Mouse (Mus musculus): ENCODE measurements at regions not wholly inside any gene's neighbourhood (a gene's known extent, or its start where the extent isn't known, plus 50 kb on each side); places are given as distances from the start of the nearest gene placed in this dataset.

DNA sequence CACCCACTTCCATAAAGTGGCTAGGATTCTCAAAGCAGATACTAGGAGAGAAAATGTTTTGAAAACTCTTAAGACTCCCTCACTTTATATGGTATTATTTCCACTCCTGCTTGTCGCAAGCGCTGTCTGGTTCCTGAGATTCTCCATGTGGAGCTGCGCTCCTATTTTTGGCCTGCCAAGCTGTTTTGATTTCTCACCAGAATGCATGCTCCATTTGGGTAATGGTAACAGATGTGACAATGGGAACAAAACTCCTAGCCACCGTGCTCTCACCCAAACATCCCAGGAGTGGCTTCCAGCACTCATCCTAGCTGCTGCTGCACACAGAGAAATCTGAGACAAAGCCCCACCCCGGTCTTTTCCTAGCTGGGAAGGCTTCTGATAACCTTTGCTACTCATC is 749.6 kb downstream of the Ntrk3 start:
- DNase-seq (ENCODE audit: low read depth, low spot score), result no peak

DNA sequence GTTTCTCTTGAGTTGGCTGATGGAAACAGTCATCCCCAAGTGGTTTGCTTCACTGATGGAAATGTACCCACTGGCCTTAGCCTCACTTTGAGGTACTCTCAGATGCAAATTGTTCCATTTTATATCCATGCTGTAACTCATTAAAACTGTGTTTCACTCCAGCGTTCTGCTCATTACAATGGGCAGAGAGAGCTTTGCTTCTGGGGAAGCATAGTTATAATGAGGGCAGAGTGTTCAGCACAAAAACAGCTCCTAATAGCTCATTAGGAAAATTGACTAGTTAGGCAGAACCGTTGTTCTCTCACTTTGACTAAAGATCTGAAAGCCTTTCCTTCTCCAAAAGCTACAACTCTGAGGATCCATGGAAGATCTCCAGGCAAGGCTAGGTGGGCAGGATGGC is 771.2 kb downstream of the Ntrk3 start:
- DNase-seq (ENCODE audit: low read depth, low spot score), result no peak

DNA sequence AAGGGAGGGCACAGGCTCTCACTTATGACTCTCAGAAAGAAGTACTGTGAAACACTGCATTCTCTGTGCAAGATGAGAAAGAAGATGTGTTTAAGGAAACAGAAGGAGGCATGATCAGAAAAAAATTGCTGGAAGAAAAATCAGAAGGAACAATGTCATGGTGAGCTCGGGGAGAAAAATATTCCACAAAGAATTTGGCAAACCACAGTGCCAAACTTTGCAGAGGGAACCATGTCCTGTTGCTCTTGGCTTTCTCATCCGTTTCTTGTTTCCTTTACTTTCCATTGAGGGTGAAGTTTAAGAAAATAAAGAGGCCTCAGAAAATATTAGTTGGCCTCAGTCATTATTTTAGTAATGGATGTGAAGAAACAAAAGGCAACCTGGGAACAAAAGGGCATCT is 804.4 kb downstream of the Ntrk3 start:
- no peak for DNase-seq (ENCODE audit: low read depth, low spot score)

DNA sequence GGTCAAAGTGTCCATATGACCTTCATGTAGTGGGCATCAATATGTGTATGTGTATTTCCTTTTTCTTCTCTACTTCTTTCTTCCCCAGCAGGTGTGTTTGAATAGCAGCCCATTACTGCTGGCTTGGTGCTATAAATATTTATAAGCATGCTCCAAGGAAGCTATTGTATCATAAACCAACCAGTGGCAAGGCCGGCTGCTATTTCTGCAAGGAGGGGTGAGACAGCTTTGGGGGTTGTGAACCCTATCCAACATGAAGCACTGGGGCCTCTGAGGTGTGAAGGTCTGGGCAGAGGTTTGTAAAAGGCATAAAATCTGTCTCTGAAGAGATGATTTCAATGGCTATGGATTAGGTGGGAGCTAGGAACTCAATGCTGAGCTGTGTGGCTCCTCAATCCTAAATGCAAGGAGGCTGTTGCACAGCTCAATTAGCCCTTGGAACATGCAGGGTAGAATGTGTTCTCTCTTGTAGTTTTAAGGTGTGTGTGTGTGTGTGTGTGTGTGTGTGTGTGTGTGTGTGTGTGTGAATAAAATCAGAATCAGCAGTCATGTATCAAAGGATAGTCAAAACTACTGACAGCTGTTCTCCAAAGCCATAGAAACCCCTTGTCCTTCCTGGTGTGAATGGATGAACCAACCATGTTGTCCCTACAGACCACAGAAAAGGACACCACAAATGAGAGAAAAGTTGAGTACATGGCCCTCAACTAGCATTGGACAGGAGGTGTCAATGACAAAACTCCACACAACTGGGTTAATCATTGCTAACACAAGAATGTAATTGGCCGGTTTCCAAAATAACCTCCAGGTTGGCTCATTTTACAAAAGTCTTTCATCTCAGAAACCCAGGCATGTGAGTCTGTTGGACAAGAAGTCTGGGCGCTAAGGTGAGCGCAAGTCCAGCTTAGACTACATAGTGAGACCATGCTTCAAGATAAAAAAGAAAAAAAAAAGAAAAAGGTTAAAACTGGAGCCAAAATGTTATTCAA is 809.0 kb downstream of the Ntrk3 start:
- DNase-seq (ENCODE audit: low read depth, low spot score), result no peak

DNA sequence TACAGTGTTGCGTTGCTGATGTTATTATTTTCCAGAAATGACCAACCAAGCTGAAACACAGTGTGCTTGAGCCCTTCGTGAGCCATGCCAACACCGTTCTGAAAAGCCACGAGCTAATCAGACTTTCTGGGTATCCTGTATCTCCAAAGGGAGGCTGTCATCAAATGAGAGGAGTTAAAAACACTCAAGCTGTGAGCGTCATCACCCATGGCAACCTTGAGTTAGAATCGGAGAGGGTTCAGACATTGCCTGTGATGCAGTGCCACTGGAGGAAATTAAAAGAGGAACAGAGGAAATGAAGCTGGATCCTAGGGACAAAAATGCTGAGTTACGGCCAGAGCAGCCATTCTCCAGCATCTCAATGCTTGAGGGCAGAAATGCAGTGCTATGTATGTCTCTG is 838.6 kb downstream of the Ntrk3 start:
- DNase-seq (ENCODE audit: low read depth, low spot score), result no peak

DNA sequence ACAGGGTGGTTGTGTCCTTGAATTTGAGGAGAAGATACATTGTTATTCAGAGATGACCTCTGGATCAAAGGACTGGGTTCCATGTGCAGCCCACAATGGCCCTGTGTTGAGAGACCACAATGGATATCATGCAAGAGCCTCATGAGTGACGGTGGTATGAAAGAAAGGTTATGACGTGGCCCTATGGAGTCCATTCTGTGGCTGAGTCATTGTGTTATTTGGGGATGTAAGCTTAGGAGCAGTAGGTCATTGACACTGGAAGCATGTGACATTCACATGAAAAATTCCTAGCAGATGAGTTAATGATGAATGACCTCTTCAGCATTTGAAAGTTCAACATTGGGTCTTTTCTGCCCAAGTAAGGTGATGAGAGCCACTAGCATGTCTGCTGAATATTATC is 849.3 kb downstream of the Ntrk3 start:
- no peak for DNase-seq (ENCODE audit: low read depth, low spot score)

DNA sequence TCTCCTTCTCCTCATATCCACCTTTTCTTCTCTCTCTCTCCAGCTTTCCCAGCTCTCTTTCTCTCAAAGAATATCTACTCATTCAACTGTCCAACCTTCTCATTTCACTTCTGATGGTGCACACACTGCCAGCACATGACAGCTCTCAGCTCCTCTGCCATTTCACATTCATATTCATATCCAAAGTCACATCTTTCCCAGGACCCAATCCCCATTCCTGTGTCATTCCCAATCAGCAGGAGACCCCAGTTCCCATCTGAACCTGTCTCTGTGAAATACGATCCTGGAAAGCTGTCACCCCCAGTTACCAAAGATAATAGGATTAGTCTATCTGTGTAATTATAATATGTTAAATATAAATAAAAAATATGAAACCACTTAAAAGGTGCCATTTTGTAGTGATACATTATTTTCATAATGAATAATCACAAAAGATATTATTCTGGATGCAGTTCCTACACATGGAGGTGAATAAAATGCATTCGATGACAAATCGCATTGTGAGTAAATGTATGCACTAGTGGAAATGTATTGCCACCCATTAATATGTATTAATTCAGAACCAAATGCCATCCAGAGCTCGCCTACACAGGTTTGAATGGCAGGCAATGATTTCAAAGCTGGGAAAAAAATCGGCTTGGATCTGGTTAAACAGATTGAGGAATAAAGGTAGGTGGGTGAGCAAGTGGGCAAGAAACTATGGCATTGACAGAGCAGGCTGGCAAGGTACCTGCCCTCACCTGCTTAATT is 855.0 kb downstream of the Ntrk3 start:
- DNase-seq (ENCODE audit: low read depth, low spot score), result no peak

DNA sequence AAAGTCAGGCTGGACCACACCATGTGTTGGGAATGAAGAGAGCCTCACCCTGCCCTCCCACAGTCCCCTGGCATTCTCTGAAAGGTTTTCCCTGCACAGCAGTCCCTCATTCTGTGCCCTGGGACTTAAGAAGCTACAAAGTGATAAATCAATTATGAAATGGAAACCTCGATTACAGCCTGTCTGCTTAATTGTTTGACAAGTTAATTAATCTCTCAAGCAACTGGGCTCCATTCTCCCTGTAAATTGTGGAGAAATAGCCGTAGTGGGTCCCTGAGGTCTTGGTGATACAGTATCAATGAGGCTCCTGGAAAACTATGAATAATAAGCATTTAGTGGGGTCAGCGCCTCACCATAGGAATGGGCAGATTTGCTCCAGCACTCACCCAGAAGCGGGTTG is 870.3 kb downstream of the Ntrk3 start:
- no peak for DNase-seq (ENCODE audit: low read depth, low spot score)

DNA sequence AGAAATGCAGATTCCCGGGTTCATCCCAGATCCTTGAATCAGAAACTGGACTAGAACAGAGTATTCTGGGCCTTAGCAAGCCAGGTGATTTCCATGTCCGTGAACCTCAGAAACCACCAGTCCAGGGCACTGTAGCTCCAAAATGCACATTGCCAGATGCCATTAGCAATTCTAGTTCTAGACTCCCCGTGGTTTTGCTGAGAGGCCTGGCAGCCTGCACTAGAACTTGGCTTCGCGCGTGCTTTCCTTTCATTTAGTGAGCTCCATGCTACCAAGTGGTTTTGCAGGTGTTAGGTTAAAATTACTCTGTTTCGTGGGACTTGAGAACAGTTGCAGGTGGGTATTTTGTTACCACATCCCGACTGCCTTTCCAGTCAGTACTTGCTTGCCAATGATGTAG is 876.0 kb downstream of the Ntrk3 start:
- no peak for DNase-seq (ENCODE audit: low read depth, low spot score)

DNA sequence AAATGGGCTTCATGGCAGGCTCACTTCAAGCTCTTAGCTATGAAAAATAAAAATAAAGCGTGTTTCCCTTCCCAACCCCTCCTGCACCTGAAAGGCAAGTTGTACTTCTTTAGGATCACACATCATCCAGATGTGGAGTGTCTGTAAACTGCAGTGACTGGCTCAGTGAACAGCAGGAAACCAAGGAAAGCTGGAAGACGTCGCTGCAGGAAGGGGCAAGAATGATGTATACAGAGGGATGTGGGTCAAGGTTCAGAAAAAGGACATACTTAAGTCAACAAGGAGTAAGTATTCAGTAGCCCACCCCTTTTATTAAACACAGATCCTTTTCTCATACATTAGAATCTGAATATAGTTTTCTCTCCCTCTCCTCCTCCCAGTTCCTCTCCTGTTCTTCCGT is 879.4 kb downstream of the Ntrk3 start:
- DNase-seq (ENCODE audit: low read depth, low spot score), result no peak

DNA sequence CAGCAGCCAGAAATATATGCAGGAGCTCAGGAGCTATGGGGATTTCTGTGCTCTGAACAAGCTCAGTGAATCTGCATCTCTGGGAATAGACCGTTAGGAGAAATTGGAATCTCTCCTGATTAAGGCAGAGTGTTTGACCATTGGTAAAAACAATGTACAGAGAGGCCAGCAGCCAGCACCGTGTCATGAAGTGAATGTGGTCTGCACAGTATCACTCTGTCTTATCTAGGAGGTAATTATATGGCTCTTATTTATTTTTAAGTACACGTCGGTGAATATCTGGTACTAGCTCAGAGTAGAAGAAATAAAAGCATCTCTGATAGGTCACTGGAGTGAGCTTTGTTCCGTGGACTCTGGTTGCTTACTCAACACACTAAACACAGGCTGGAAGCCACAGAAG is 879.8 kb downstream of the Ntrk3 start:
- no peak for DNase-seq (ENCODE audit: low read depth, low spot score)

DNA sequence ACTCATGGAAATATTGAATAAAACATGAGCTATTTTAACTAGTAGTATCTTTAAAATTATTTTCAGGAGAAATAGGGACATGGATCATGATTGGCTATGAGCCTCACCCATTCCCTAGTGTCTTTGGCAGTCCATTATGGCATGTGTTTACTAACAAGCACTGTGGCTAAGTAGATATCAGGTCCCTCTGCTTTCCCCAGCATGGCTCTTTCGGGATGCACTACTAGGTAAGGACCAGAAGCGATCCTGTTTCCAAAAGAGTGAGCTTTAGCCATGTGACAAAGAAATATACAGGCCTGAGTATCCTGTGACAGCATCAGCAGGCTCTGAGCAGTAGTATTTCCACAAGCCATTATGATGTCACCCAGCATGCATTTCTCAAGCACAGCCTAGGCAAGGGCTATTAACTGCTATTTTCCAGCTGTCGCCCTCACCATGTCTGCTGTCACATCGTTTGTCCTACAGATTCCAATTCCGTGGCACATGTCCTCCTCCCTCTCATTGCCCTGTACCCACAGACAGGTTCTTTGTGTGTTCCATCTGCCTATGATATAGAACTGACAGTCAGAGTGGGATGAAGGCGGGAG is 882.1 kb downstream of the Ntrk3 start:
- no peak for DNase-seq (ENCODE audit: low read depth, low spot score)

DNA sequence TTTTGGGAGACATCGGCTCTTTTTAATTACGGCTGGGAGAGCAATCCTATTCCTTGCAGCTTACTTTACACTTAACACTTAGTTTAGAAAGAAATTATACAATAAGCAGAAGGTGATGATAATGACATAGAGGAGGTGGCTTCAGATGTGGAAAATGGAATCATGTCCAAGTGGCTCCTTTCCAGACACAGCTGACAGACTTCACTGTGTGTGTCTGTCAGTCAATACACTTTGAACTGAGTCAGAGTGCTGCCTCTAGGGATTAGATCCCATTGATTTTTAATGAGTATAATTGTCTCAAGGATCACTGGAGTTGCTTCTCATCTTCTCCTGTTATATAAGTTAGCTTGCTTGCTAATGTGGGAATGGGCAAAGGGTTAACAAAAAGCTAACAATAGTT is 882.7 kb downstream of the Ntrk3 start:
- no peak for DNase-seq (ENCODE audit: low read depth, low spot score)

DNA sequence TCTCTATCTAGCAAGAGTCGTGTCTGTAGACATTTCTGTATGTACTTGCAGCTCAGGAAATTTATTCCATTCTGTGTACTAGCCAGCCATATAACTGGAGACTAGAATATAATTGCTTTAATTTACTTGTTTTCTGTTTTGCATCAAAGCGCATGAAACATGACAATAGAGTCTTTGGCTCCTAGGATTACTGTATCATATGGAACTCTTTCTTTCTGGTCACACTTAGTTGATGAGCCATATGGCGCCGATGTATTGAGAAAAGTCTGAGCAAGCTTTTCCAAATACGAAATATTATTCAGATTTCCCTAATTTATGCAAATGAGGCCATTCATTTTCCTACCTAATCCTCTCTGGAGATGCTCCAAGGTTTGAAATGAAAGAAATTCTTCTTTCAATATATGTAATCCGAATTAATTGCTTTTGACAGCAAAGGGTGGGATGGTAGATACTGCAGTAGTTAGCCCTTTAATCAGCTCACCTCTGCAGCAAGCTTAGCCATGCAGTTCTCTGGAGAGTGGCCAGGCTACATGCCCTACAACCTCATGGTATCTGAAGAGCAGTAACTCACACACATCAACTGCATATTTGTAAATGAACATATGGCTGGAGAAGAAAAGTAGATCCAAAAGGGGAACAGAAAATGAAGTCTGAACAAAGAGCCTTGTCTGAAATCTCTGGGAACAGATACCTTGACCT is 913.4 kb downstream of the Ntrk3 start:
- no peak for DNase-seq (ENCODE audit: low read depth, low spot score)

DNA sequence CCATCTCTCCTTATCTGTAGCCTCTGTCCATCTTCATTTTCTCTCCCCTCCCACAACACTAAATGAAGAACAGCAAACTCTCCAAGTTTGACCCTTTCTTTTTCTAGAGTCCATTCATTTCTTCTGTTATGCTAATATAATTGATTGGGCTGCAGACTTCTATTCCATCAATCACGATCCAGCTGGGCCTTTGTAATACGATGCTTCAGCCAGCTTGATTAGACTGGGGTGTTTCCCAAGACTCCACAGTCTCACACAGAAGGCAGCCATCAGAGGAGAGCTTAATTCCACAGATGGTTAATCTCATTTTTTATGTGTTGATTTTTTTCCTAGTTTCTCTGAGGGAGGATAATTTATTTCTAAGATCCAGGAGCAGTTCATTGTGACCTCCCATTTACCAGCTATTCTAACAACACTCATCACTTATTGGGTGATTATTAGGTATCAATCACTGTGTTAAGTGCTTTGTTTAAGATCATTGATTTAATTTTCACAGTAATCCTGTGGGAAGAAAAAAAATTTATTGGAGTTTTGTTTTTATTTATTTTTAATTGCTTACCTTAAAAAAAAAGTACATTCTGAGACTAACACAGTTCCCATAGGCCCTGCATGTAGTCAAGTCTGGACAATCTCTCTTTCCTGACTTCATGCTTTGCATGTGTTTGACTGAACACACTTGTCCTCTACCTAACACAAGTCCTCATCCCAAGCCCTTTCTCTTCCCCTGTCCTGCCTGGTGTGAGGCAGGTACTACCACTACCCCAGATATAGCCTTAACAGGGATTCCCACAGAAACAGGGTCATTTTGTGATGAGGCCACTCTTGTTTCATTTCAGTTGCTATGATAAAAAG is 925.5 kb downstream of the Ntrk3 start:
- DNase-seq (ENCODE audit: low read depth, low spot score), result peak; percentile 78

DNA sequence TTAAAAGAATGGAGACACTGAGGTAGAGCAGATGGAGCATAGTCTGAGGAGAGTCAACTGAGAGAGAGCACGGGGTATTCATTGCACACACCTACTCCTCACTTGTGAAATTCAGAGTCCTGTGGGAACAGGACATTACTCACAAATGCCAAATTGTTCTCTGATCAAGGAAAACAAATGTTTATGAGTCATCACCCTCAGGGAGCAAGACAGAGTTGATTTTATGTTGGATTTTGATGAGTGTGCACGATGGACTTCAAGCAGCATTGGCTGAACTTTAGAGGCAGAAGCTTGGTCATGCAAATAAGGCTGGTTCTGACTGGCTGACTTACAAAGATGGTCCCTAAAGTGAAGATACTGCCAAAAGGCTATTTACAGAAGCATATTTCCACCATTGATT is 951.0 kb downstream of the Ntrk3 start:
- no peak for DNase-seq (ENCODE audit: low read depth, low spot score)

DNA sequence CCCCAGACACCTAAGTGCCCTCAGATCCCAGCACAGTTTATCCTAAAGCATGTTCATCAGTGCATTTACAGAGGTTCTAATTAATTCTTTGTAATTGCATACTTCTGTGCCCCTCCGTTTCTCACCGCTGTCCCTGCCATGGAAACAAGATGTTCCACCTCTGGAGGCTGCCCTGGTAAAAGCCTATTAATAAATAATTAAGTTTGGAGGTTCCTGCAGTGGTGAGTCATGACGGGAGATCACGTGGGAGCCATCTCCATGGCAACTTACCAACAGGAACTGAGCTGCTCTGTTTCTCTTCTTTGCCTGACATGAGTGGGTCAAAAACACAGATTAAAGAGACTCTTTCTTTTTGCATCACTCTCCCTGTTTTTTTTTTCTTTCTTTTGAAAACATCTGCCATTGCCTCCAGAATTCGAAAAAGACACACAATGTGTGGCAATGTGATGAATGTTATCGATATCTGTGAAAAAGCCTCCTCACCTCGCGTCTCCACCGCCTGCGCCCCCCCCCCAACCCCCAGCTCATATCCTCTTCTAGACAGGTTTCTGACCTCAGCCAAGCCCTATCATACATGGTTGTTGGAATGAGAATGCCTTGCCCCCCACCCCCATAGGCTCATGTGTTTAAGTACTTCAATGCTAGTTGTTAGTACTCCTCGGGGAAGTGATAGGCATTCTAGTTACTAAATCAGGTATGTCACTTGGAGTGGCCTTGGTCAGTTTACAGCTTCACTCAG is 965.9 kb downstream of the Ntrk3 start:
- DNase-seq (ENCODE audit: low read depth, low spot score), result peak; percentile 29

DNA sequence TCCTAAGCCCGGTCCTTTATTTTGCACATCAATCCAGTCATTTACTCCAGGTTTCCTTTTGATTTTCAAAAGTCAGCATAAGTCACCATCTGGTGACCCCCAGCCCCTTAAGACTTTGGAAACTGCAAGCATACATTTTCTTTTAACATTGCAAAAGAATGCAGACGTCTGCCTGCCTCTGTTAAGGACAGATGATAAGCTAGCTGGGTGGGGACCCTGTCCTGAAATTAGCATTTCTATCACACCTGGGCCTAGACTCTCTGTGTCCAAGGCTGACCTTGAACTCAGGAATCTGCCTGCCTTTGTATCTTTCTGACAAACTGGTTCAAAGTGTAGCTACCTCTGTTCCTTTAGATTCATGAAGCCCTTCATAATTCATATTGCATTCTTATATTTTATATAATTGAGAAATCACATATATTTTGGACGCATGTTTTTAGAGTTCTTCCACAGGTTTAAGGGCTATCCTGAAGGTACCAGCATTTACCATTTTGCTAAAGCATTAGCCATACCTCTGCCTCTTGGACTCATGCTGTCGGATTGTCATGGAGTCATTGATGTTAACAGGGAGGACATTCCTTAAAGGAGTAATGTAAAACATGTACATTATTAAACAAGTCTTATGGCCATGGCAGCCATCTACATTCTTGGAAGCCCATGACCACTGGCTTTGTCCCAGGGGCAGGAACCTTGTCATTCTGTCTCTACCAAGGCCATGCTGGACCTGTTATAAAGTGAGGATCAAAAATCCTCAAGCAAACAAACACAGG is 998.6 kb downstream of the Ntrk3 start:
- peak; percentile 92 for DNase-seq (ENCODE audit: low read depth, low spot score)
